In genomic region chr10:98785411-98785810, GRCm38 (mm10) we compare ENCODE assay signal across 24 mouse cellular contexts.
A peak's percentile ranks its signal among the peaks of the same experiment; 100 is the strongest.
DNase-seq lines count a peak whose midpoint lies in the region; ATAC-seq lines count a peak whose summit lies in the region.
"Had no signal": no experiment of that assay in that cellular context is flagged by ENCODE, and none has a peak within 500 bp of the region (broad histone marks: within the 10 kb centered on the region; RNA-seq: fewer than 3 reads in every experiment).

No protein-coding gene starts in this region.

- DNase-seq in lung, postnatal 25 days (ENCODE audit: low spot score), result peak; percentile 29
- DNase-seq in lung, postnatal 10 days, result no peak
- DNase-seq in CD4-positive helper T cell, adult 2 months (ENCODE audit: low read depth, low spot score), result peak; percentile 88
- DNase-seq in natural killer cell, adult 2 months (ENCODE audit: low spot score in 2 of 2), result peak; percentile 51 to 66
- DNase-seq in midbrain, embryonic 11.5 days (ENCODE audit: low spot score, missing footprints), result no peak
- DNase-seq: cerebellum, adult 11 months; cerebellum, adult 9-11 months; gastrocnemius, postnatal 14 days; heart, adult 18-20 months; heart, postnatal 10 days; kidney, adult 9 months; kidney, postnatal 14 days; liver; thymus, adult 18-20 months had no signal

- WGBS in midbrain, embryonic 16.5 days, result 87% methylated on average over 1 of the region's 1 CpGs
- WGBS in neural tube, embryonic 15.5 days, result 88% methylated on average over 1 of the region's 1 CpGs
- WGBS in midbrain, embryonic 11.5 days, result 85% methylated on average over 1 of the region's 1 CpGs

- H3K9ac ChIP-seq in midbrain, embryonic 16.5 days (ENCODE audit: low read depth, low read length), result no peak overlapping the region
- H3K9ac ChIP-seq in neural tube, embryonic 15.5 days (replicated peaks), result no peak overlapping the region
- H3K9ac ChIP-seq in midbrain, embryonic 11.5 days (ENCODE audit: low read length), result no peak overlapping the region
- H3K9ac ChIP-seq: forebrain, embryonic 15.5 days; heart, embryonic 12.5 days; hindbrain, embryonic 12.5 days; liver, embryonic 15.5 days; midbrain, embryonic 13.5 days had no signal

- H3K36me3 ChIP-seq in midbrain, embryonic 16.5 days (ENCODE audit: control insufficient read depth, insufficient read depth, low read length), result no peaks in the 10 kb centered on the region
- no peaks in the 10 kb centered on the region for H3K36me3 ChIP-seq in neural tube, embryonic 15.5 days
- H3K36me3 ChIP-seq in midbrain, embryonic 11.5 days (ENCODE audit: control insufficient read depth, insufficient read depth, low read length), result no peaks in the 10 kb centered on the region
- H3K36me3 ChIP-seq: embryonic facial prominence, embryonic 10.5 days; forebrain, embryonic 15.5 days; heart, embryonic 12.5 days; hindbrain, embryonic 12.5 days; limb, embryonic 10.5 days; liver, embryonic 15.5 days; midbrain, embryonic 13.5 days had no signal

- no peak overlapping the region for H3K27ac ChIP-seq in midbrain, embryonic 16.5 days (ENCODE audit: low read length)
- no peak overlapping the region for H3K27ac ChIP-seq in neural tube, embryonic 15.5 days (replicated peaks)
- H3K27ac ChIP-seq in midbrain, embryonic 11.5 days (ENCODE audit: low read depth, low read length), result no peak overlapping the region
- H3K27ac ChIP-seq: embryonic facial prominence, embryonic 10.5 days; forebrain, embryonic 15.5 days; hindbrain, embryonic 12.5 days; limb, embryonic 10.5 days; liver, embryonic 15.5 days; midbrain, embryonic 13.5 days had no signal

- no peaks in the 10 kb centered on the region for H3K4me1 ChIP-seq in midbrain, embryonic 16.5 days (ENCODE audit: control insufficient read depth, insufficient read depth, low read length)
- H3K4me1 ChIP-seq in neural tube, embryonic 15.5 days, result no peaks in the 10 kb centered on the region
- H3K4me1 ChIP-seq in midbrain, embryonic 11.5 days (ENCODE audit: control insufficient read depth, insufficient read depth, low read length), result no peaks in the 10 kb centered on the region
- H3K4me1 ChIP-seq: forebrain, embryonic 15.5 days; hindbrain, embryonic 12.5 days; liver, embryonic 15.5 days; midbrain, embryonic 13.5 days had no signal

- H3K9me3 ChIP-seq in midbrain, embryonic 16.5 days (replicated peaks; ENCODE audit: control insufficient read depth, low read length, poor library complexity, severe bottlenecking), result no peaks in the 10 kb centered on the region
- no peaks in the 10 kb centered on the region for H3K9me3 ChIP-seq in neural tube, embryonic 15.5 days (replicated peaks)
- H3K9me3 ChIP-seq in midbrain, embryonic 11.5 days (ENCODE audit: control insufficient read depth, low read length), result no peaks in the 10 kb centered on the region
- H3K9me3 ChIP-seq: embryonic facial prominence, embryonic 10.5 days; forebrain, embryonic 15.5 days; heart, embryonic 12.5 days; hindbrain, embryonic 12.5 days; limb, embryonic 10.5 days; liver, embryonic 15.5 days; midbrain, embryonic 13.5 days had no signal

- no peak overlapping the region for H3K4me2 ChIP-seq in midbrain, embryonic 16.5 days (ENCODE audit: low read length)
- H3K4me2 ChIP-seq in neural tube, embryonic 15.5 days, result no peak overlapping the region
- H3K4me2 ChIP-seq in midbrain, embryonic 11.5 days, result no peak overlapping the region
- H3K4me2 ChIP-seq: forebrain, embryonic 15.5 days; heart, embryonic 12.5 days; hindbrain, embryonic 12.5 days; liver, embryonic 15.5 days; midbrain, embryonic 13.5 days had no signal

- ATAC-seq in activated CD4-positive, CD25-positive, alpha-beta regulatory T cell, adult 4 months, result peak; percentile 72
- ATAC-seq in midbrain, embryonic 16.5 days, result no peak
- ATAC-seq in neural tube, embryonic 15.5 days (ENCODE audit: low FRiP score), result no peak
- no peak for ATAC-seq in midbrain, embryonic 11.5 days (ENCODE audit: low FRiP score)
- ATAC-seq: forebrain, embryonic 15.5 days; midbrain, embryonic 13.5 days had no signal

- no peaks in the 10 kb centered on the region for H3K27me3 ChIP-seq in midbrain, embryonic 16.5 days (ENCODE audit: control insufficient read depth, insufficient read depth, low read depth, low read length)
- H3K27me3 ChIP-seq in neural tube, embryonic 15.5 days (replicated peaks), result no peaks in the 10 kb centered on the region
- H3K27me3 ChIP-seq in midbrain, embryonic 11.5 days (ENCODE audit: control insufficient read depth, insufficient read depth, low read length), result no peaks in the 10 kb centered on the region
- H3K27me3 ChIP-seq: forebrain, embryonic 15.5 days; heart, embryonic 12.5 days; hindbrain, embryonic 12.5 days; liver, embryonic 15.5 days; midbrain, embryonic 13.5 days had no signal

- no peak overlapping the region for H3K4me3 ChIP-seq in midbrain, embryonic 16.5 days (ENCODE audit: low read depth, low read length)
- H3K4me3 ChIP-seq in neural tube, embryonic 15.5 days (replicated peaks), result no peak overlapping the region
- H3K4me3 ChIP-seq in midbrain, embryonic 11.5 days (ENCODE audit: low read depth, low read length), result no peak overlapping the region
- H3K4me3 ChIP-seq: embryonic facial prominence, embryonic 10.5 days; forebrain, embryonic 15.5 days; heart, embryonic 12.5 days; hindbrain, embryonic 12.5 days; limb, embryonic 10.5 days; liver, embryonic 15.5 days; midbrain, embryonic 13.5 days had no signal

Comparison
In these comparisons a context has a peak if more than half of its experiments do, and no peak if none do; other contexts are left out.
1. DNase-seq: peak in lung, postnatal 25 days (single experiment), CD4-positive helper T cell, adult 2 months (single experiment) and natural killer cell, adult 2 months (2 of 2); none in lung, postnatal 10 days (single experiment) and midbrain, embryonic 11.5 days (single experiment).